Mouse (Mus musculus) kidney, postnatal 4 days (tissue): ENCODE measurements at regions not wholly inside any gene's neighbourhood (a gene's known extent, or its start where the extent isn't known, plus 50 kb on each side); places are given as distances from the start of the nearest gene placed in this dataset.

ENCODE experiments used
- DNase-seq, 2 experiments: peaks; one replicate each; pipeline ENCODE4 v3.0.0; 2021; ENCODE audit warnings: mixed read lengths in 2 of 2

GRCm38 (mm10) chr3:144011456-144012025 lies 193.5 kb downstream of the Lmo4 start:
- no peak for DNase-seq

GRCm38 (mm10) chr3:144010558-144010957 lies 194.5 kb downstream of the Lmo4 start:
- peak in 1 of 2 experiments; percentile 28 for DNase-seq

- DNase-seq, result peak in 1 of 2 experiments; percentile 19
Observed at GRCm38 (mm10) chr3:144007111-144007619, 197.9 kb downstream of the Lmo4 start.

- no peak for DNase-seq
Observed at GRCm38 (mm10) chr3:143997909-143998308, 207.1 kb downstream of the Lmo4 start.

GRCm38 (mm10) chr3:143995045-143995444 lies 210.0 kb downstream of the Lmo4 start:
- DNase-seq, result no peak

- no peak for DNase-seq
Observed at GRCm38 (mm10) chr3:143988991-143989390, 216.0 kb downstream of the Lmo4 start.

- DNase-seq, result no peak
Observed at GRCm38 (mm10) chr3:143988037-143988436, 217.0 kb downstream of the Lmo4 start.

- DNase-seq, result no peak
Observed at GRCm38 (mm10) chr3:143986798-143987197, 218.2 kb downstream of the Lmo4 start.

GRCm38 (mm10) chr3:143986200-143986506 lies 218.9 kb downstream of the Lmo4 start:
- DNase-seq, result no peak

GRCm38 (mm10) chr3:143985349-143986199 lies 219.4 kb downstream of the Lmo4 start:
- DNase-seq, result no peak

- no peak for DNase-seq
Observed at GRCm38 (mm10) chr3:143978703-143979102, 226.3 kb downstream of the Lmo4 start.

- no peak for DNase-seq
Observed at GRCm38 (mm10) chr3:143977886-143978447, 227.1 kb downstream of the Lmo4 start.

GRCm38 (mm10) chr3:143973582-143973981 lies 231.4 kb downstream of the Lmo4 start:
- no peak for DNase-seq

- DNase-seq, result no peak
Observed at GRCm38 (mm10) chr3:143972351-143972750, 232.7 kb downstream of the Lmo4 start.

- no peak for DNase-seq
Observed at GRCm38 (mm10) chr3:143970771-143971170, 234.2 kb downstream of the Lmo4 start.

GRCm38 (mm10) chr3:143955508-143955907 lies 249.5 kb downstream of the Lmo4 start:
- DNase-seq, result no peak

GRCm38 (mm10) chr3:143954822-143955221 lies 250.2 kb downstream of the Lmo4 start:
- no peak for DNase-seq

- DNase-seq, result no peak
Observed at GRCm38 (mm10) chr3:143952289-143952688, 252.7 kb downstream of the Lmo4 start.

GRCm38 (mm10) chr3:143949656-143950055 lies 255.4 kb downstream of the Lmo4 start:
- no peak for DNase-seq

- no peak for DNase-seq
Observed at GRCm38 (mm10) chr3:143949026-143949637, 255.9 kb downstream of the Lmo4 start.

GRCm38 (mm10) chr3:143947938-143948267 lies 257.1 kb downstream of the Lmo4 start:
- no peak for DNase-seq

- DNase-seq, result no peak
Observed at GRCm38 (mm10) chr3:143947079-143947937, 257.7 kb downstream of the Lmo4 start.
